Mouse (Mus musculus): ENCODE data around the gene Olfr1156.

The Olfr1156 gene

DNA sequence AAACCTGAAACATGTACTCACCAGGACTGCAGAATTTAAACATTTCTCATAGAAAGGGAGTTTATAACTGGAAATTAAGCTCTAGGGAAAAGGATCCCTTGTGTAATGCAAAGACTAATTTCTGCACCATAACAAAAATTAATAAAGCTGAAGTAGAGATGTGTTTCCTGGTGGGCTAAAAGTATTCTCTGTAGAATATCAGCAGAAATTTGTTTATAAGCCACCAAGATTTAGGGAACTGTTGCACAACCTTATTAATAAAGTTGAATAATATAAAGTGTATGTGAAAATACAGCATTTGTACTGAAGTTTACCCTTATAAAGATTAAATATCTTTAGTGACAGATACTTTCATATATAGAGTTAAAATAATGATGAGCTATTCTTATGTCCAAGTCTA, at the start of gene Olfr1156:
Olfr1156 (minus strand) TSS at position 101 of the 400 bp plus-strand sequence.
- POLR2A ChIA-PET = no interaction called here

DNA sequence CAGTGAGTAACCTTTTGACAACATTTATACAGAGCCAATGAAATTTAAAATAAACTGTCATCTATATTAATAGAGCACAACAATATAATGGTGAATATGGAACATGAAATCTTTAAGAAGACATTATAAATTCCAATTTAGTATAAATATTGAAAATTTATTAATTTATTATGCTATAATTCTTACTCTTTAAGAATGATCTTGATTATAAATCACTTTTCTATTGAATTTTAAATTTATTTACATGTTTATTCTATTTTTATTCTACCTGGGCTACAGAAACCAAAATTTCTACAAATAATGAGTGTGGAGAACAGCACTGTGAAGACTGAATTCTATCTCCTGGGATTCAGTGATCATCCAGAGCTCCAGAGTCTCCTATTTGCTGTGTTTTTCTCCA, 36.9 kb upstream of the Olfr1156 start, which contains the start of gene Olfr1158:
Olfr1158 (plus strand) TSS at position 301 of the 400 bp plus-strand sequence.
- ChIA-PET POLR2A (no interaction called here), CTCF (no interaction called here)

More for the DNA sequence above, at the start of gene Olfr1156:
- CTCF ChIA-PET = no interaction called here

DNA sequence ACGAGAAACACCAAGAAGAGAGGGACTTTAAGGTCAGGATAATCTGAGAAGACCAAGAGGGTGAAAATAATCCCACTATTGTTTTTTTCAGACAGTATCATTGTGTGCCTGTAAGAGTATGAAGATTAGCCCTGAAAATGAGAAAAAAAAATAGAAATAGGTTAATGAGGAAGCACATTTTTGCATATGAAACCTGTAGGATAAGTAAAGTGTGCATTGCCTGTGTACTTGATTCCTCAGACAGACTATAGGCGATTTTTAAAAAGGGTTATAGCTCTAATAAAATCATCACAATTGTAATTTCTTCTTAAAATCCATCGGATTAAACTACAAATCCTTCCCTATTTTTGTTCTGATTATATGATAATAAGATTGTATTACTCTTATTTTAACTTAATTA, 21.7 kb upstream of the Olfr1156 start, which contains the start of gene Olfr74:
Olfr74 (minus strand) TSS at position 101 of the 400 bp plus-strand sequence.
- CTCF ChIA-PET = no interaction called here

DNA sequence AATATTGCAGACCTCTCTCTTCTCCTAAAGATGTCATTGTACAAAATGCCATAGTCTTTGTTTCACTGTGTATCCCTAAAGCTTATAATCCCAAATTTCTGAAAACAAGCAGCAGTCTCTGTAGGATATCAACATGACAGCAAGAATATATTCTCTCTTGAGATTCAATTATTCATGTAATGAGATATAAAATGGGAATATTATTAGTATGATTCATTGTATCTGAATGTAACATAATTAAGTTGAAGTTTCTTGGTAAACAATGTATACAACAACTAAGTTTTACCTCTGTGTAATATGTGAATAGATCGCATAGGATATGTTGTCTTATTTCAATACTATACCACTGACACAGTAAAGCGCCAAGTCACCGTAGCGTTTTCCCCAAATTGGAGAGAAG, 15.3 kb upstream of the Olfr1156 start, which contains the start of gene Olfr1157:
Olfr1157 (minus strand) TSS at position 101 of the 400 bp plus-strand sequence.
- ChIA-PET POLR2A (no interaction called here), CTCF (no interaction called here)

More for the DNA sequence above, 21.7 kb upstream of the Olfr1156 start, which contains the start of gene Olfr74:
- POLR2A ChIA-PET = no interaction called here

DNA sequence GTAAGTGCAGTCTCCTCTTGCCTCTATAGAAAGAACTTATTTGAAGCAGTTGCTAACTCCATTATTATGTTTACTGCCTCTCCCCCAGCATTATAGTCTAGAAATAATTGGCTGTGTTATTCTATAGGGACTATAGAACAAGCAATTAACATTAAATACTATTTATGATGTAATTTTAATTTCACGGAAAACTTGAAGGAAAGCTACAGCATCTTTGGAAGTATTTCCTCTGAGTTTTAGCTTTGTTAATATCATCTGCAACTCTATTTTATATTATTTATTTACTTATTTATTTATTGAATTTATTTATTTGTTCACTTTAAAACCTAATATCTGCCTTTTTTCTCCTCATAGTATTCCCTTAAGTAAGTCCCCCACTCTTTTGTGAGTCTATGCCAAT, 7.9 kb downstream of the Olfr1156 start, which contains the start of gene Olfr1155:
Olfr1155 (minus strand) TSS at position 101 of the 400 bp plus-strand sequence.
- POLR2A ChIA-PET = no interaction called here
- CTCF ChIA-PET = no interaction called here

DNA sequence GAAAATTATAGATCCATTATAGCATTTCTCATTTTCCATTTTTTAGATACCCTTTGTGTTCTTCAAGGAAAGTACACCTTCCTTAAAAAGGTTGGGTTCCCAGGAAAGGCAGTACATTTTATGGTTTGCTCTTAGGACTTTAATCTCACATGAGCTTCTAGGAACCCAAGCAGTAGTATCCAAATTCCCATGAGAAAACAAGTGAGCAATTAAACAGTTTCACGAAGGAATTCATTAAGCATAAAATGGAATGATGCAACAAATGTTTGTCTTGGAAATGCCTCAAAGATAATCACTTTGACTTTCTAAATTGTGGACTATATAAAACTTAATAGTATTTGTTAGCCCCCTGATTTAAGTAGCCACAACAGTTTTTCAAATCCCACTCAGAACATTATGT, 47.8 kb downstream of the Olfr1156 start, which contains the start of gene Olfr1154:
Olfr1154 (minus strand) TSS at position 101 of the 400 bp plus-strand sequence.
- ChIA-PET CTCF (no interaction called here), POLR2A (no interaction called here)

Data from embryonic stem cell, embryonic (primary cell).